Mouse (Mus musculus): ENCODE data around the gene Arhgap45. TPM values are rescaled to one million over a fixed set of nuclear protein-coding genes. Genes with fewer than 3 reads are reported as not detected.
"Not testable (repeated sequence)": the region's sequence is repeated elsewhere in the genome, so short reads cannot be mapped to it uniquely, and the experiment has no call there.

The Arhgap45 gene
- polyA plus RNA-seq, 2 experiments, result 7.9 to 20.9 TPM

DNA sequence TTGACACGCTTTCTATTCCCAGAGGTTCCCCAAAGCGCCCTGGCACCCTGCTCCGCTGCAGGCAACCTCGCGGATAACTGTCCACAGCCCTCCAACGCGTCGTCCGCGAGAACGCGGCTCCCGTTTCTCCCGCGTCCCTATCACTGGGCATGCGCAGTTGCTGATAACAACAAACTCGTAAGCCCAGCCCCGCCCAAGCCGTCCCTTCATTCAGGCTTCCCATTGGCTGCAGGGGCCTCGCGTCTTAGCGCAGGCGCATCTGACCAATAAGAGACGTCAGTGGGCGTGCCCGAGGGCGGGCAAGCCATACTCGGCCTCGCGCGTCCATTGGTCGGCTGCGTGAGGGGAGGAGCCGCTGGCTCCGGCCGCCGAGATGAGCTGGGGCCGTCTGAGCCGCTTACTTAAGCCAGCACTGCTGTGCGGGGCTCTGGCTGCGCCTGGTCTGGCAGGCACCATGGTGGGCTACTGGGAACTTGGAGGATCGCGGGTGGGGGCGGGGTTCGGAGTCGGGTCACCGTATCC lies 36.9 kb downstream of the Arhgap45 start:
- H3K9me3 ChIP-seq (ENCODE audit: control insufficient read depth, low read length), result no peaks in the 10 kb centered on the region
- H3K27me3 ChIP-seq (ENCODE audit: control insufficient read depth, insufficient read depth, low read length), result no peaks in the 10 kb centered on the region
- H3K9ac ChIP-seq (replicated peaks), result peak overlapping the region; percentile 98
- under 1% methylated on average over 46 of the region's 47 CpGs for WGBS (ENCODE audit: insufficient replicate concordance)
- H3K36me3 ChIP-seq (replicated peaks; ENCODE audit: control insufficient read depth, insufficient read depth, low read depth), result peaks cover 22% of the 10 kb centered on the region
- peaks cover 36 to 40% of the 10 kb centered on the region in 2 experiments for H3K4me1 ChIP-seq (replicated peaks; ENCODE audit: control insufficient read depth in 2 of 2, insufficient read depth in 2 of 2, low read length in 1 of 2)
- peak overlapping the region; percentile 93 for H3K27ac ChIP-seq
- ATAC-seq (ENCODE audit: insufficient read depth), result peak; percentile 92
- peak; percentile 99 to 100 (median 100) for DNase-seq (ENCODE audit: low read depth in 3 of 3, low spot score in 3 of 3)
- TF ChIP-seq EP300 (IDR thresholded peaks at IDR 0.05; ENCODE audit: low read depth) (no peak; the same call in 1 of the 2 replicates), CTCF (IDR thresholded peaks at IDR 0.05; ENCODE audit: low read depth) (no peak)
- H3K4me3 ChIP-seq (ENCODE audit: insufficient read depth in 1 of 2, low read depth in 2 of 2, low read length in 2 of 2), result peak overlapping the region; percentile 83 to 95
- H3K4me2 ChIP-seq (ENCODE audit: low read depth), result peak overlapping the region; percentile 98

DNA sequence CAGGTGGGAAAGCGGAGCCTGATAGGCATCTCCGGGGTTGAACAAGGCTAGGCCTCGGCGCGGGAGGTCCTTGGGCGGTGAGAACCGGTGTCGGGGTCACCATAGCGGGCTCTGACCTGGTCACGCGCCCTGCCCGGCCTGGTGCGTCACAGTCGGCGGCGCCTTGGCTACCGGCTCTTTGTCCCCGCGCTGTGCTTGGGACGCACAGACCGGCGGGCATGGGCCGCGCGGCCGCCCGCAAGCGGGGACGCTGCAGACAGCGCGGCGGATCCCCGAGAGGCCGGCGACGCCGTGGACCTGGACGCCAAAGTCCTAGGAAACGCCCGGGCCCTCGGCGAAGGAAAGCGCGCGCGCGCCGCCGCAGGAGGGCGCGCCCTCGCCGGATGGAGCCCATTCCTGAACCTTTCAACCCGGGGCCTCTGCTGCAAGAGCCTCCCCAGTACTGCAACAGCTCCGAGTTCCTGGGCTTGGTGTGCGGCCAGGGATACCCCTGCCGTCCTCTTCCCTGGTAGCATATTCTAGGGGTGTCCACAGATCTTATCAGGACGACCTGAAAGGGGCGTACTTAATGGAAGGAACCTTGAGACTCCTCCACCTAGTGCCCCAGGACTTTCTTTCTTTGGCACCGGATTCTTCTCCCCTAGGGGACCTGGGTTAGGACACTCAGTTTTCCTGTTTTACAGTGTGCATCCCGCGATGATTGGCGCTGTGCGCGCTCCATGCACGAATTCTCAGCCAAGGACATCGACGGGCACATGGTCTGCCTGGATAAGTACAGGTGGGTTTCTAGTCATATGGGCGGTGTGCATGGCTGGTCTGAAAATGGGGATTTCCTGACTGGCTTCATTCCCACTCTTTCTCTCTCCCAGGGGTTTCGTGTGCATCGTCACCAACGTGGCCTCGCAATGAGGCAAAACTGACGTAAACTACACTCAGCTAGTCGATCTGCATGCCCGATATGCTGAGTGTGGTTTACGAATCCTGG lies 37.7 kb downstream of the Arhgap45 start:
- H3K4me3 ChIP-seq (ENCODE audit: insufficient read depth in 1 of 2, low read depth in 2 of 2, low read length in 2 of 2), result peak overlapping the region; percentile 83 to 95
- under 1% methylated on average over 77 of the region's 77 CpGs for WGBS (ENCODE audit: insufficient replicate concordance)
- DNase-seq (ENCODE audit: low read depth in 3 of 3, low spot score in 3 of 3) (peak in 2 of 3 experiments; percentile 54 to 56), ATAC-seq (ENCODE audit: insufficient read depth) (peak; percentile 56)
- TF ChIP-seq CTCF (IDR thresholded peaks at IDR 0.05; ENCODE audit: low read depth) (peak; percentile 56), EP300 (IDR thresholded peaks at IDR 0.05; ENCODE audit: low read depth) (no peak)
- no peaks in the 10 kb centered on the region for H3K27me3 ChIP-seq (ENCODE audit: control insufficient read depth, insufficient read depth, low read length)
- H3K9me3 ChIP-seq (ENCODE audit: control insufficient read depth, low read length), result no peaks in the 10 kb centered on the region
- H3K4me2 ChIP-seq (ENCODE audit: low read depth), result peak overlapping the region; percentile 98
- peak overlapping the region; percentile 98 for H3K9ac ChIP-seq (replicated peaks)
- H3K4me1 ChIP-seq (replicated peaks; ENCODE audit: control insufficient read depth in 2 of 2, insufficient read depth in 2 of 2, low read length in 1 of 2), result peaks cover 32 to 33% of the 10 kb centered on the region in 2 experiments
- peak overlapping the region; percentile 93 for H3K27ac ChIP-seq
- H3K36me3 ChIP-seq (replicated peaks; ENCODE audit: control insufficient read depth, insufficient read depth, low read depth), result peaks cover 25% of the 10 kb centered on the region

DNA sequence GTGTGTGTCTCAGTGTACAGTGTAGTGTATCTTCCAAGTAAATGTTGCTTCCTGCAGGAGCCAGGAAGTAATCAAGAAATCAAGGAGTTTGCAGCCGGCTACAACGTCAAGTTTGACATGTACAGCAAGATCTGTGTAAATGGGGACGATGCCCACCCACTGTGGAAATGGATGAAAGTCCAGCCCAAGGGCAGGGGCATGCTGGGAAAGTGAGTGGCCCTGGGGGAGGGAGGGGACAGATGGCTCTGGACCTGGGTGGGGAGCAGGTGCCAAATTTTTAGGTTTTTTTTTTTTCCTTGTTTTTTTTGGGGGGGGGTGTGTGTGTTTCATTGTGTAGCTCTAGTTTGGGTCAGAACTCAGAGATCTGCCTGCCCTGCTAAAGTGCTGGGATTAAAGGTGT lies 38.5 kb downstream of the Arhgap45 start:
- Histone ChIP-seq H3K4me1 (replicated peaks; ENCODE audit: control insufficient read depth in 2 of 2, insufficient read depth in 2 of 2, low read length in 1 of 2) (peaks cover 32 to 33% of the 10 kb centered on the region in 2 experiments), H3K9ac (replicated peaks) (peak overlapping the region; percentile 98), H3K27ac (peak overlapping the region; percentile 21; the same call in 1 of the 2 replicates), H3K36me3 (replicated peaks; ENCODE audit: control insufficient read depth, insufficient read depth, low read depth) (peaks cover 27% of the 10 kb centered on the region), H3K4me3 (ENCODE audit: insufficient read depth in 1 of 2, low read depth in 2 of 2, low read length in 2 of 2) (peak overlapping the region; percentile 83 to 95), H3K4me2 (ENCODE audit: low read depth) (peak overlapping the region; percentile 98)
- not testable (repeated sequence) for DNase-seq (ENCODE audit: low read depth in 3 of 3, low spot score in 3 of 3); ATAC-seq (ENCODE audit: insufficient read depth); H3K9me3 ChIP-seq (ENCODE audit: control insufficient read depth, low read length); H3K27me3 ChIP-seq (ENCODE audit: control insufficient read depth, insufficient read depth, low read length)
- 17% methylated on average over 3 of the region's 3 CpGs for WGBS (ENCODE audit: insufficient replicate concordance)

DNA sequence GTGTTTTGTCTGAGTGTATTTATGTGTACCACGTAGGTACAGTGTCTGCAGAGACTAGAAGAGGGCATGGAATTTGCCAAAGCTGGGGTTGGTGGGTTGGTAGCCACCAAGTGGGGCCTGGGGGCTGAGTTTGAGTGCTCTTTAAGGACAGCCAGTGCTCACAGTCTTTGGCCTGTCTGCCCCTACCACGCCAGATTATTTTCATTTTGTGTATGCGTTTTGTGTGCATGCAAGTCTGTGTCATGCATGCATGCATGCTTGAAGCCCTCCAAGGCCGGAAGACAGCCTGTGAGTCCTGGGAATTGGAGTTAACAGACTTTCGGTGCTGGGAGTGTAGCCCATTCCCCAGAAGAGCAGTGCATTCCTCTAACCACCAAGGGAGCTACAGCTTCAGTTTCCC lies 38.9 kb downstream of the Arhgap45 start:
- Histone ChIP-seq H3K36me3 (replicated peaks; ENCODE audit: control insufficient read depth, insufficient read depth, low read depth) (peaks cover 31% of the 10 kb centered on the region), H3K9ac (replicated peaks) (peak overlapping the region; percentile 98)

DNA sequence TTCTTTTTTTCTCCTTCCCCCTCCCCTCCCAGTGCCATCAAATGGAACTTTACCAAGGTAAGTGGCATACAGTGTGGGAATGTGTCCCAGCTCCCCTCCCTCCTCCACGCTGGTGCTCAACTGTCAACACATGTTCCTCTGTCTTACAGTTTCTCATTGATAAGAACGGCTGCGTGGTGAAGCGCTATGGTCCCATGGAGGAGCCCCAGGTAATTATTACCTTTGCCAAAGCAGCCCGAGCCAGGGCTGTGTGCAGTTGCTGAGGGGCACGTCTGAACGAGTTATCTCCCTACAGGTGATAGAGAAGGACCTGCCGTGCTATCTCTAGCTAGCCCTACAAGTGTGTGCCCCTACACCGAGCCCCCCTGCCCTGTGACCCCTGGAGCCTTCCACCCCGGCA lies 39.4 kb downstream of the Arhgap45 start:
- TF ChIP-seq EP300 (IDR thresholded peaks at IDR 0.05; ENCODE audit: low read depth) (no peak), CTCF (IDR thresholded peaks at IDR 0.05; ENCODE audit: low read depth) (no peak)
- Histone ChIP-seq H3K9ac (replicated peaks) (no peak overlapping the region), H3K36me3 (replicated peaks; ENCODE audit: control insufficient read depth, insufficient read depth, low read depth) (peaks cover 33% of the 10 kb centered on the region), H3K27ac (no peak overlapping the region), H3K27me3 (ENCODE audit: control insufficient read depth, insufficient read depth, low read length) (no peaks in the 10 kb centered on the region), H3K4me2 (ENCODE audit: low read depth) (peak overlapping the region; percentile 98), H3K9me3 (ENCODE audit: control insufficient read depth, low read length) (no peaks in the 10 kb centered on the region), H3K4me3 (ENCODE audit: insufficient read depth in 1 of 2, low read depth in 2 of 2, low read length in 2 of 2) (peak overlapping the region in 1 of 2 experiments; percentile 95; a peak in 2 of 4 replicates), H3K4me1 (replicated peaks; ENCODE audit: control insufficient read depth in 2 of 2, insufficient read depth in 2 of 2, low read length in 1 of 2) (peaks cover 27 to 28% of the 10 kb centered on the region in 2 experiments)
- ATAC-seq (ENCODE audit: insufficient read depth) (no peak), DNase-seq (ENCODE audit: low read depth in 3 of 3, low spot score in 3 of 3) (no peak)
- WGBS (ENCODE audit: insufficient replicate concordance), result 27% methylated on average over 9 of the region's 10 CpGs

More for the DNA sequence above, 38.9 kb downstream of the Arhgap45 start:
- TF ChIP-seq EP300 (IDR thresholded peaks at IDR 0.05; ENCODE audit: low read depth) (no peak), CTCF (IDR thresholded peaks at IDR 0.05; ENCODE audit: low read depth) (no peak)
- Histone ChIP-seq H3K9me3 (ENCODE audit: control insufficient read depth, low read length) (no peaks in the 10 kb centered on the region), H3K4me2 (ENCODE audit: low read depth) (peak overlapping the region; percentile 98), H3K4me1 (replicated peaks; ENCODE audit: control insufficient read depth in 2 of 2, insufficient read depth in 2 of 2, low read length in 1 of 2) (peaks cover 30 to 31% of the 10 kb centered on the region in 2 experiments), H3K4me3 (ENCODE audit: insufficient read depth in 1 of 2, low read depth in 2 of 2, low read length in 2 of 2) (peak overlapping the region; percentile 83 to 95), H3K27ac (peak overlapping the region; percentile 21; the same call in 1 of the 2 replicates), H3K27me3 (ENCODE audit: control insufficient read depth, insufficient read depth, low read length) (no peaks in the 10 kb centered on the region)
- 77% methylated on average over 5 of the region's 5 CpGs for WGBS (ENCODE audit: insufficient replicate concordance)
- no peak for ATAC-seq (ENCODE audit: insufficient read depth)
- no peak for DNase-seq (ENCODE audit: low read depth in 3 of 3, low spot score in 3 of 3)

Measured in liver, embryonic 14.5 days (tissue).